Comparison of ENCODE assay signal across 33 mouse cellular contexts in genomic region chr4:129399813-129400212, GRCm38 (mm10). TPM values are rescaled to one million over a fixed set of nuclear protein-coding genes. Genes with fewer than 3 reads are reported as not detected.
"Had no signal": no experiment of that assay in that cellular context is flagged by ENCODE, and none has a peak within 500 bp of the region (broad histone marks: within the 10 kb centered on the region; RNA-seq: fewer than 3 reads in every experiment).

No protein-coding gene starts in this region.

- H3K9me3 ChIP-seq: limb, embryonic 10.5 days; limb, embryonic 12.5 days; limb, embryonic 13.5 days; limb, embryonic 15.5 days; liver, embryonic 12.5 days; liver, embryonic 13.5 days; liver, embryonic 15.5 days; lung, embryonic 15.5 days; midbrain, embryonic 10.5 days; midbrain, embryonic 12.5 days; midbrain, embryonic 13.5 days; midbrain, embryonic 15.5 days; neural tube, embryonic 12.5 days had no signal

- ATAC-seq: liver, embryonic 12.5 days; liver, postnatal 0 days; lung, postnatal 0 days; midbrain, embryonic 13.5 days; midbrain, embryonic 15.5 days; midbrain, embryonic 16.5 days had no signal

- H3K27me3 ChIP-seq: limb, embryonic 13.5 days; limb, embryonic 15.5 days; liver, embryonic 13.5 days; lung, embryonic 15.5 days; midbrain, embryonic 12.5 days; midbrain, embryonic 13.5 days; midbrain, embryonic 15.5 days; neural tube, embryonic 12.5 days had no signal

- H3K36me3 ChIP-seq: limb, embryonic 10.5 days; limb, embryonic 12.5 days; limb, embryonic 13.5 days; limb, embryonic 15.5 days; liver, embryonic 12.5 days; liver, embryonic 13.5 days; liver, embryonic 15.5 days; lung, embryonic 15.5 days; midbrain, embryonic 10.5 days; midbrain, embryonic 12.5 days; midbrain, embryonic 13.5 days; midbrain, embryonic 15.5 days; neural tube, embryonic 12.5 days had no signal

- H3K9ac ChIP-seq: limb, embryonic 12.5 days; limb, embryonic 13.5 days; limb, embryonic 15.5 days; liver, embryonic 12.5 days; liver, embryonic 13.5 days; liver, embryonic 14.5 days; liver, embryonic 15.5 days; liver, postnatal 0 days; lung, embryonic 14.5 days; lung, embryonic 15.5 days; midbrain, embryonic 12.5 days; midbrain, embryonic 13.5 days; midbrain, embryonic 15.5 days; neural tube, embryonic 12.5 days had no signal

- H3K4me1 ChIP-seq: limb, embryonic 10.5 days; limb, embryonic 12.5 days; liver, embryonic 12.5 days; liver, embryonic 13.5 days; liver, embryonic 15.5 days; lung, embryonic 15.5 days; midbrain, embryonic 12.5 days; midbrain, embryonic 13.5 days; midbrain, embryonic 15.5 days; neural tube, embryonic 12.5 days had no signal

- H3K4me3 ChIP-seq: left cerebral cortex, adult 2 months; limb, embryonic 10.5 days; limb, embryonic 12.5 days; limb, embryonic 13.5 days; limb, embryonic 15.5 days; liver, embryonic 12.5 days; liver, embryonic 13.5 days; liver, embryonic 15.5 days; lung, embryonic 15.5 days; megakaryocyte, embryonic 14.5 days; midbrain, embryonic 10.5 days; midbrain, embryonic 12.5 days; midbrain, embryonic 13.5 days; midbrain, embryonic 15.5 days; myocyte; neural tube, embryonic 12.5 days had no signal

- DNase-seq: left cerebral cortex, postnatal 4 days; liver; liver, embryonic 13.5 days; liver, postnatal 0 days; lung, adult 18-20 months; lung, adult 2 months; lung, embryonic 14.5 days; lung, postnatal 10 days; lung, postnatal 14 days; lung, postnatal 36 days; midbrain, embryonic 14.5 days had no signal

- H3K27ac ChIP-seq: left cerebral cortex, adult 2 months; limb, embryonic 10.5 days; limb, embryonic 12.5 days; limb, embryonic 13.5 days; limb, embryonic 15.5 days; liver, embryonic 12.5 days; liver, embryonic 13.5 days; liver, embryonic 14.5 days; liver, embryonic 15.5 days; lung, embryonic 15.5 days; macrophage; midbrain, embryonic 10.5 days; midbrain, embryonic 12.5 days; midbrain, embryonic 13.5 days; midbrain, embryonic 15.5 days; neural tube, embryonic 12.5 days had no signal

RNA-seq across cellular contexts. Expression of gene Zbtb8b, which starts 40.8 kb away (rescaled TPM):
- total RNA-seq: liver, adult 2 months; megakaryocyte, adult 5-6 weeks; monocyte, adult 5-6 weeks had no signal
- polyA plus RNA-seq: liver, adult 2 months; macrophage had no signal
